Mouse (Mus musculus): ENCODE results near the gene Saa1. TPM values are rescaled to one million over a fixed set of nuclear protein-coding genes. Genes with fewer than 3 reads are reported as not detected.

Gene Saa1
- polyA plus RNA-seq, 1 experiment from 2014 or later: 0.23 TPM

DNA sequence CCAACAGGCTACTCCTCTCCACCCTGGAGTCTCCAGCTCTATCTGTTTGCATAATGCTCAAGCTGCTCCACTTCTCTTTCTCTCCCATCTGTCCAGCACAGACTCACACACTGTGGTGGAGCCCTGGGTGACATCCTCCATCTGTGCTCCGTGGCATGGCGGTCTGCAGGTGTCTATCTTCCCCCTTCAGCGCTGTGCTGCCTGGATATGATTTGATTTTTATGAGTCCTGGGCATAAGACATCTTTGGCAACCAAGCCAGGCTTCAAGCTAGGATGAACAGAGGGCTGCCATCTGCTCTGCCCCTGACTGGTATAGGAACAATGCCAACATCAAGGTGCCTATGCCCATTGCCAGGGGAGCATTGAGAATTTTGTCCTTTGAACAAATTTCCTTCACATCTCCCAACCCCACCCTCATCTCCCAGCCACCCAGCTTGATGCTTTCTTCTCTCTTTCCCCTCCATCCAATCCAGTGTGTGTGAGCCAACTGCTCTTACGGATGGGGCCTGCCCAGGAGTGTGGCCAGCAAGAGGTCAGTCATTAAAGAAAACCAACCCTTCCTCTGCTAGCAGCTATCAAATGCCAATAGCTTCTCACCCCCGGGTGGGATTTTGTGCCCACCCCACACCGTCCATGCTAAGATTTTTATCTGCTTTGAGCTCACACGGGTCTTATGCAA is 24.0 kb downstream of the Saa1 start:
- WGBS (ENCODE audit: insufficient replicate concordance): 52% methylated on average over 7 of the region's 7 CpGs
- Histone ChIP-seq H3K4me1 (replicated peaks) (peaks cover 9% of the 10 kb centered on the region; the same call in 1 of the 2 replicates), H3K36me3 (no peaks in the 10 kb centered on the region), H3K4me3 (replicated peaks) (no peak overlapping the region), H3K27ac (0 out of 2 replicates have a peak overlapping the region, but pooled peaks have one; percentile 5), H3K9ac (no peak overlapping the region), H3K27me3 (peaks cover 3% of the 10 kb centered on the region; the same call in 1 of the 2 replicates), H3K9me3 (replicated peaks) (no peaks in the 10 kb centered on the region), H3K4me2 (no peak overlapping the region)
- DNase-seq (no peak), ATAC-seq (ENCODE audit: low read depth) (no peak)

- H3K9ac ChIP-seq: no peak overlapping the region
- no peak for DNase-seq
- no peak for ATAC-seq (ENCODE audit: low read depth)
- no peak overlapping the region for H3K4me2 ChIP-seq
- no peaks in the 10 kb centered on the region for H3K36me3 ChIP-seq
- H3K4me3 ChIP-seq (replicated peaks): no peak overlapping the region
- H3K27ac ChIP-seq: no peak overlapping the region
- 32% methylated on average over 5 of the region's 5 CpGs for WGBS (ENCODE audit: insufficient replicate concordance)
- H3K9me3 ChIP-seq (replicated peaks): no peaks in the 10 kb centered on the region
- peaks cover 9% of the 10 kb centered on the region; the same call in 1 of the 2 replicates for H3K4me1 ChIP-seq (replicated peaks)
- H3K27me3 ChIP-seq: peaks cover 3% of the 10 kb centered on the region; the same call in 1 of the 2 replicates
Observed at GRCm38 (mm10) chr7:46716897-46717296, 25.9 kb downstream of the Saa1 start.

- WGBS (ENCODE audit: insufficient replicate concordance): 63% methylated on average over 5 of the region's 5 CpGs
Observed at GRCm38 (mm10) chr7:46715600-46715999, 27.2 kb downstream of the Saa1 start, which contains the start of gene Saa3. Saa3 (minus strand) TSS chr7:46715700.

DNA sequence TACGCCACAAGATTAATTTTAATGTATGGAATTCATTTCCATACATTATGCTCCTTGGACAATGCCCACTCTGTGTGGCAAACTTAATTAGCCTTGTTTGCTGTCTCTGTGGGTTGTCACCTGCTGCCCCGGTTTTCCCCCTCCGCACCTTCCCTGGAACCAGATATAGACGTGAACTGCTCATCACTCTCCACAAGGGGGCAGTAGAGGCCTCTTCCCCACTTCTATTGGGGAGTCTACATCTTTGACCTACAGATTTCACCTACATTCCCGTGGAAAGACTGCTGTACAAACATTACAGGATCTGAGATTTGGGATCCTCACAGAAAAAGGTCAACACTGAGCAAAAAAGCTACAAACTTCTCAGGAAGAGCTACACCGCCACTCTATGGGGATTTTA is 28.3 kb downstream of the Saa1 start:
- peak; percentile 46 for DNase-seq
- ATAC-seq (ENCODE audit: low read depth): no peak

More at GRCm38 (mm10) chr7:46715600-46715999, 27.2 kb downstream of the Saa1 start, which contains the start of gene Saa3:
- Histone ChIP-seq H3K4me3 (replicated peaks) (no peak within 1 kb of the TSS), H3K4me1 (replicated peaks) (peaks cover 6% of the 10 kb centered on the region; the same call in 1 of the 2 replicates), H3K9ac (no peak within 1 kb of the TSS), H3K27me3 (peaks cover 3% of the 10 kb centered on the region; the same call in 1 of the 2 replicates), H3K36me3 (no peaks in the 10 kb centered on the region), H3K4me2 (no peak within 1 kb of the TSS), H3K27ac (no peak within 1 kb of the TSS), H3K9me3 (replicated peaks) (no peaks in the 10 kb centered on the region)
- ATAC-seq (ENCODE audit: low read depth) (no peak), DNase-seq (no peak)

GRCm38 (mm10) chr7:46712250-46712649 is 30.5 kb downstream of the Saa1 start:
- no peak for DNase-seq
- Histone ChIP-seq H3K4me3 (replicated peaks) (no peak overlapping the region), H3K4me1 (replicated peaks) (peaks cover 13% of the 10 kb centered on the region), H3K9me3 (replicated peaks) (no peaks in the 10 kb centered on the region), H3K27ac (no peak overlapping the region), H3K36me3 (peaks cover 12% of the 10 kb centered on the region), H3K9ac (no peak overlapping the region), H3K27me3 (no peaks in the 10 kb centered on the region), H3K4me2 (no peak overlapping the region)
- WGBS (ENCODE audit: insufficient replicate concordance): 21% methylated on average over 6 of the region's 6 CpGs
- no peak for ATAC-seq (ENCODE audit: low read depth)

More for the DNA sequence above, 28.3 kb downstream of the Saa1 start:
- Histone ChIP-seq H3K4me1 (replicated peaks) (peaks cover 3% of the 10 kb centered on the region), H3K9ac (no peak overlapping the region), H3K36me3 (no peaks in the 10 kb centered on the region), H3K27ac (no peak overlapping the region), H3K9me3 (replicated peaks) (no peaks in the 10 kb centered on the region), H3K27me3 (0 out of 2 replicates have a peak, but pooled peaks cover 2% of the 10 kb centered on the region), H3K4me3 (replicated peaks) (no peak overlapping the region), H3K4me2 (no peak overlapping the region)
- WGBS (ENCODE audit: insufficient replicate concordance): 23% methylated on average over 6 of the region's 6 CpGs

GRCm38 (mm10) chr7:46710390-46710844 is 32.4 kb downstream of the Saa1 start, which contains the start of gene Saal1:
Saal1 (minus strand) TSS chr7:46710680.
- DNase-seq (peak; percentile 82), ATAC-seq (ENCODE audit: low read depth) (peak; percentile 90)
- Histone ChIP-seq H3K36me3 (peaks cover 26% of the 10 kb centered on the region), H3K27ac (peak within 1 kb of the TSS; percentile 60), H3K9ac (peak within 1 kb of the TSS; percentile 86), H3K4me2 (peak within 1 kb of the TSS; percentile 68), H3K27me3 (no peaks in the 10 kb centered on the region), H3K4me1 (replicated peaks) (peaks cover 16% of the 10 kb centered on the region), H3K4me3 (replicated peaks) (peak within 1 kb of the TSS; percentile 84), H3K9me3 (replicated peaks) (no peaks in the 10 kb centered on the region)
- under 1% methylated on average over 38 of the region's 38 CpGs for WGBS (ENCODE audit: insufficient replicate concordance)

GRCm38 (mm10) chr7:46700521-46701025 is 42.2 kb downstream of the Saa1 start:
- ATAC-seq (ENCODE audit: low read depth): no peak
- H3K36me3 ChIP-seq: peaks cover 90% of the 10 kb centered on the region
- no peaks in the 10 kb centered on the region for H3K27me3 ChIP-seq
- no peak overlapping the region for H3K4me2 ChIP-seq
- H3K9ac ChIP-seq: no peak overlapping the region
- no peak for DNase-seq
- H3K9me3 ChIP-seq (replicated peaks): no peaks in the 10 kb centered on the region
- H3K4me3 ChIP-seq (replicated peaks): no peak overlapping the region
- H3K4me1 ChIP-seq (replicated peaks): peaks cover 17% of the 10 kb centered on the region
- no peak overlapping the region for H3K27ac ChIP-seq
- 81% methylated on average over 6 of the region's 6 CpGs for WGBS (ENCODE audit: insufficient replicate concordance)

DNA sequence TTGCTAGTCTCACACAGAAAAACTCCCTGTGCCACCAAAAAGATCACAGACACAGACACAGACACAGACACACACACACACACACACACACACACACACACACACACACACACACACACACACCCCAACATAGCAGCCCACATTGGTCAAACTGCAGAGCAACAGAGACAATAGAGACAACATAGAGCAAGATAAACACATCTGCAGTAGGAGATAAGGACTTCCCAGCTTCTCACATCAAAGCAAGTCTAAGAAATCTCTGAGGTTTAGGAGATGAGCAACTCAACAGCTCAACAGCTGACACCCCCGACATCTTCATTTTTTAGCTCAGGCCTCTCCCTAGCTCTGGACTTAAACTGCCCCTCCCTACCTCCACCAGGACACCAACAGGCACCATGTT is 46.0 kb downstream of the Saa1 start:
- Histone ChIP-seq H3K4me2 (no peak overlapping the region), H3K27me3 (no peaks in the 10 kb centered on the region), H3K9ac (no peak overlapping the region), H3K27ac (no peak overlapping the region), H3K4me3 (replicated peaks) (no peak overlapping the region), H3K36me3 (peaks cover 76% of the 10 kb centered on the region), H3K9me3 (replicated peaks) (no peaks in the 10 kb centered on the region), H3K4me1 (replicated peaks) (peaks cover 11% of the 10 kb centered on the region)
- ATAC-seq (ENCODE audit: low read depth) (peak; percentile 76), DNase-seq (no peak)
- WGBS (ENCODE audit: insufficient replicate concordance): 6% methylated on average over 1 of the region's 1 CpGs

Other genes starting within 250 kb of the Saa1 start
- gene Sergef, start 103.2 kb downstream of the Saa1 start, polyA plus RNA-seq (2015; fragmentation: Nextera tagmentation; extraction: Ambion mirVana): 6.8 and 7.5 TPM in 2 replicates
- gene Tph1, start 70.4 kb downstream of the Saa1 start, polyA plus RNA-seq (2015; fragmentation: Nextera tagmentation; extraction: Ambion mirVana): not detected in 2 replicates
- gene Saal1, start 32.3 kb downstream of the Saa1 start, polyA plus RNA-seq (2015; fragmentation: Nextera tagmentation; extraction: Ambion mirVana): 17.2 and 20.3 TPM in 2 replicates
- gene Saa3, start 27.3 kb downstream of the Saa1 start, polyA plus RNA-seq (2015; fragmentation: Nextera tagmentation; extraction: Ambion mirVana): 1.1 and 1.2 TPM in 2 replicates
- 2.7 and 3.6 TPM in 2 replicates for gene Saa4, start 10.4 kb downstream of the Saa1 start, polyA plus RNA-seq (2015; fragmentation: Nextera tagmentation; extraction: Ambion mirVana)
- gene Saa2, start 8.8 kb upstream of the Saa1 start, polyA plus RNA-seq (2015; fragmentation: Nextera tagmentation; extraction: Ambion mirVana): not detected in 2 replicates
- 5.8 and 8.2 TPM in 2 replicates for gene Hps5, start 53.1 kb upstream of the Saa1 start, polyA plus RNA-seq (2015; fragmentation: Nextera tagmentation; extraction: Ambion mirVana)
- gene Gtf2h1, start 53.1 kb upstream of the Saa1 start, polyA plus RNA-seq (2015; fragmentation: Nextera tagmentation; extraction: Ambion mirVana): 42.2 and 53.1 TPM in 2 replicates
- gene Ldha, start 98.5 kb upstream of the Saa1 start, polyA plus RNA-seq (2015; fragmentation: Nextera tagmentation; extraction: Ambion mirVana): 1,268 and 1,277 TPM in 2 replicates
- 0.19 and 0.55 TPM in 2 replicates for gene Ldhc, start 118.2 kb upstream of the Saa1 start, polyA plus RNA-seq (2015; fragmentation: Nextera tagmentation; extraction: Ambion mirVana)
- 63.2 and 78.5 TPM in 2 replicates for gene Tsg101, start 177.0 kb upstream of the Saa1 start, polyA plus RNA-seq (2015; fragmentation: Nextera tagmentation; extraction: Ambion mirVana)
- gene Uevld, start 215.5 kb upstream of the Saa1 start, polyA plus RNA-seq (2015; fragmentation: Nextera tagmentation; extraction: Ambion mirVana): 5.3 and 6.2 TPM in 2 replicates
- not detected in 2 replicates for gene Gm9999, start 240.6 kb upstream of the Saa1 start, polyA plus RNA-seq (2015; fragmentation: Nextera tagmentation; extraction: Ambion mirVana)

All from liver, embryonic 13.5 days (tissue).